Mouse (Mus musculus) midbrain, embryonic 12.5 days (tissue): ENCODE results near the gene Slc25a28. TPM values are rescaled to one million over a fixed set of nuclear protein-coding genes. Genes with fewer than 3 reads are reported as not detected.

Experiments used
- ATAC-seq: fragments of 200-750 bp; cut with Nextera tagmentation; 2 replicates; pipeline ENCODE4 v1.8.0; 2017; ENCODE audit warnings: low read depth, moderate TSS enrichment, moderate library complexity; ENCODE audit not compliant: low FRiP score
- H3K27ac ChIP-seq: fragments of 300-500 bp; sonication (generic); replicated peaks from 2 replicates; pipeline ENCODE4 v1.5.1; 2016; ENCODE audit warnings: mild to moderate bottlenecking
- H3K27me3 ChIP-seq: fragments of 300-500 bp; sonication (generic); 2 replicates; pipeline ENCODE4 v1.6.1; 2016; ENCODE audit warnings: mild to moderate bottlenecking
- H3K36me3 ChIP-seq: fragments of 300-500 bp; sonication (generic); 2 replicates; pipeline ENCODE4 v1.6.1; 2016
- H3K4me1 ChIP-seq: fragments of 300-500 bp; sonication (generic); 2 replicates; pipeline ENCODE4 v1.6.1; 2016
- H3K4me2 ChIP-seq: fragments of 300-500 bp; sonication (generic); replicated peaks from 2 replicates; pipeline ENCODE4 v1.6.1; 2016; ENCODE audit warnings: mild to moderate bottlenecking, moderate library complexity
- H3K4me3 ChIP-seq: fragments of 300-500 bp; sonication (generic); 2 replicates; pipeline ENCODE4 v1.5.1; 2016; ENCODE audit warnings: mild to moderate bottlenecking
- H3K9ac ChIP-seq: fragments of 300-500 bp; sonication (generic); replicated peaks from 2 replicates; pipeline ENCODE4 v1.6.1; 2016; ENCODE audit warnings: mild to moderate bottlenecking, moderate library complexity
- H3K9me3 ChIP-seq: fragments of 300-500 bp; sonication (generic); 2 replicates; pipeline ENCODE4 v1.6.1; 2016; ENCODE audit warnings: mild to moderate bottlenecking
- WGBS: fragments of 180-500 bp; shearing (Covaris S2); methylation state at CpG from one replicate; pipeline ENCODE4 v1.1.7; 2016; 5-methylcytosine and 5-hydroxymethylcytosine counted together
- polyA plus RNA-seq: library from polyadenylated mRNA; unstranded; fragments of >200 nt; fragmentation: Nextera tagmentation; extraction: Ambion mirVana; gene quantifications from 2 replicates; pipeline ENCODE4 v1.2.1, GENCODE M21; 2016

Slc25a28 gene
- polyA plus RNA-seq, 1 experiment from 2014 or later, result 15.8 TPM

GRCm38 (mm10) chr19:43699021-43699762 lies 24.5 kb upstream of the Slc25a28 start:
- H3K27ac ChIP-seq, result no peak overlapping the region
- H3K9ac ChIP-seq, result no peak overlapping the region
- no peaks in the 10 kb centered on the region for H3K9me3 ChIP-seq
- H3K36me3 ChIP-seq, result peaks cover 27% of the 10 kb centered on the region
- WGBS, result 78% methylated on average over 11 of the region's 11 CpGs
- no peaks in the 10 kb centered on the region for H3K27me3 ChIP-seq
- no peak for ATAC-seq
- no peak overlapping the region for H3K4me3 ChIP-seq
- no peaks in the 10 kb centered on the region for H3K4me1 ChIP-seq
- no peak overlapping the region for H3K4me2 ChIP-seq

- no peaks in the 10 kb centered on the region for H3K4me1 ChIP-seq
- H3K4me2 ChIP-seq, result no peak overlapping the region
- no peaks in the 10 kb centered on the region for H3K27me3 ChIP-seq
- H3K36me3 ChIP-seq, result peaks cover 22% of the 10 kb centered on the region
- no peak overlapping the region for H3K27ac ChIP-seq
- no peak overlapping the region for H3K9ac ChIP-seq
- no peak overlapping the region for H3K4me3 ChIP-seq
- ATAC-seq, result no peak
- no peaks in the 10 kb centered on the region for H3K9me3 ChIP-seq
- 92% methylated on average over 5 of the region's 5 CpGs for WGBS
Observed at GRCm38 (mm10) chr19:43697666-43698370, 23.1 kb upstream of the Slc25a28 start.

- Histone ChIP-seq H3K27me3 (no peaks in the 10 kb centered on the region), H3K9me3 (no peaks in the 10 kb centered on the region), H3K9ac (no peak overlapping the region), H3K4me3 (no peak overlapping the region), H3K4me2 (no peak overlapping the region), H3K4me1 (peaks cover 5% of the 10 kb centered on the region; the same call in 1 of the 2 replicates), H3K36me3 (peaks cover 15% of the 10 kb centered on the region), H3K27ac (no peak overlapping the region)
- 55% methylated on average over 10 of the region's 10 CpGs for WGBS
- no peak for ATAC-seq
Observed at GRCm38 (mm10) chr19:43695514-43695964, 20.9 kb upstream of the Slc25a28 start.

- peaks cover 2% of the 10 kb centered on the region; the same call in 1 of the 2 replicates for H3K27me3 ChIP-seq
- no peak overlapping the region for H3K4me3 ChIP-seq
- no peak for ATAC-seq
- 48% methylated on average over 14 of the region's 14 CpGs for WGBS
- H3K36me3 ChIP-seq, result peaks cover 7% of the 10 kb centered on the region
- H3K4me1 ChIP-seq, result peaks cover 15% of the 10 kb centered on the region
- no peaks in the 10 kb centered on the region for H3K9me3 ChIP-seq
- no peak overlapping the region for H3K4me2 ChIP-seq
- no peak overlapping the region for H3K9ac ChIP-seq
- no peak overlapping the region for H3K27ac ChIP-seq
Observed at GRCm38 (mm10) chr19:43692815-43693214, 18.1 kb upstream of the Slc25a28 start.

GRCm38 (mm10) chr19:43689419-43690246 lies 15.0 kb upstream of the Slc25a28 start, which contains the start of gene Entpd7:
TSS of gene Entpd7 (plus strand) at chr19:43689672.
- H3K9me3 ChIP-seq, result no peaks in the 10 kb centered on the region
- peaks cover 7% of the 10 kb centered on the region for H3K36me3 ChIP-seq
- H3K9ac ChIP-seq, result peak within 1 kb of the TSS; percentile 88
- peak within 1 kb of the TSS; percentile 76 for H3K27ac ChIP-seq
- H3K27me3 ChIP-seq, result peaks cover 4% of the 10 kb centered on the region; the same call in 1 of the 2 replicates
- peaks cover 15% of the 10 kb centered on the region for H3K4me1 ChIP-seq
- peak; percentile 99 for ATAC-seq
- WGBS, result under 1% methylated on average over 60 of the region's 60 CpGs
- H3K4me3 ChIP-seq, result peak within 1 kb of the TSS; percentile 75
- H3K4me2 ChIP-seq, result peak within 1 kb of the TSS; percentile 81

- Histone ChIP-seq H3K4me3 (no peak overlapping the region), H3K27me3 (0 out of 2 replicates have a peak, but pooled peaks cover 4% of the 10 kb centered on the region), H3K4me1 (peaks cover 2% of the 10 kb centered on the region), H3K4me2 (no peak overlapping the region), H3K9ac (no peak overlapping the region), H3K27ac (no peak overlapping the region), H3K9me3 (no peaks in the 10 kb centered on the region), H3K36me3 (no peaks in the 10 kb centered on the region)
- ATAC-seq, result no peak
- WGBS, result 84% methylated on average over 4 of the region's 4 CpGs
Observed at GRCm38 (mm10) chr19:43681541-43681940, 6.9 kb upstream of the Slc25a28 start.

GRCm38 (mm10) chr19:43679474-43679981 lies 4.8 kb upstream of the Slc25a28 start:
- 83% methylated on average over 10 of the region's 10 CpGs for WGBS
- H3K36me3 ChIP-seq, result no peaks in the 10 kb centered on the region

GRCm38 (mm10) chr19:43678467-43679003 lies 3.9 kb upstream of the Slc25a28 start:
- peaks cover 13% of the 10 kb centered on the region for H3K4me1 ChIP-seq
- WGBS, result 86% methylated on average over 8 of the region's 8 CpGs

More at GRCm38 (mm10) chr19:43679474-43679981, 4.8 kb upstream of the Slc25a28 start:
- ATAC-seq, result no peak
- peaks cover 9% of the 10 kb centered on the region for H3K4me1 ChIP-seq
- no peak overlapping the region for H3K9ac ChIP-seq
- H3K27ac ChIP-seq, result no peak overlapping the region
- H3K4me3 ChIP-seq, result no peak overlapping the region
- H3K9me3 ChIP-seq, result no peaks in the 10 kb centered on the region
- 0 out of 2 replicates have a peak, but pooled peaks cover 5% of the 10 kb centered on the region for H3K27me3 ChIP-seq
- H3K4me2 ChIP-seq, result no peak overlapping the region

GRCm38 (mm10) chr19:43675525-43676400 lies 1.1 kb upstream of the Slc25a28 start:
- Histone ChIP-seq H3K36me3 (no peaks in the 10 kb centered on the region), H3K9me3 (no peaks in the 10 kb centered on the region), H3K27me3 (0 out of 2 replicates have a peak, but pooled peaks cover 5% of the 10 kb centered on the region), H3K4me3 (peak overlapping the region; percentile 83), H3K9ac (peak overlapping the region; percentile 65), H3K4me2 (peak overlapping the region; percentile 89), H3K4me1 (peaks cover 22% of the 10 kb centered on the region), H3K27ac (peak overlapping the region; percentile 94)
- 0 out of 2 replicates have a peak, but pooled peaks have one; percentile 0 for ATAC-seq
- WGBS, result 2% methylated on average over 43 of the region's 43 CpGs

More at GRCm38 (mm10) chr19:43678467-43679003, 3.9 kb upstream of the Slc25a28 start:
- Histone ChIP-seq H3K9ac (no peak overlapping the region), H3K4me3 (no peak overlapping the region), H3K36me3 (no peaks in the 10 kb centered on the region), H3K4me2 (no peak overlapping the region), H3K27ac (no peak overlapping the region), H3K9me3 (no peaks in the 10 kb centered on the region), H3K27me3 (0 out of 2 replicates have a peak, but pooled peaks cover 5% of the 10 kb centered on the region)
- no peak for ATAC-seq

- Histone ChIP-seq H3K4me2 (peak overlapping the region; percentile 79), H3K36me3 (no peaks in the 10 kb centered on the region), H3K27me3 (0 out of 2 replicates have a peak, but pooled peaks cover 5% of the 10 kb centered on the region), H3K9ac (peak overlapping the region; percentile 81), H3K27ac (peak overlapping the region; percentile 77), H3K4me3 (peak overlapping the region; percentile 83), H3K4me1 (peaks cover 22% of the 10 kb centered on the region), H3K9me3 (no peaks in the 10 kb centered on the region)
- under 1% methylated on average over 21 of the region's 29 CpGs for WGBS
- no peak; the same call in 1 of the 2 replicates for ATAC-seq
Observed at GRCm38 (mm10) chr19:43674316-43674689, 378 bp downstream of the Slc25a28 start.
